In genomic region chr5:7177589-7177988, GRCm38 (mm10) we compare ENCODE assay signal across 28 mouse cellular contexts.
A peak's percentile ranks its signal among the peaks of the same experiment; 100 is the strongest.
DNase-seq lines count a peak whose midpoint lies in the region; ATAC-seq lines count a peak whose summit lies in the region.
"Had no signal": no experiment of that assay in that cellular context is flagged by ENCODE, and none has a peak within 500 bp of the region (broad histone marks: within the 10 kb centered on the region; RNA-seq: fewer than 3 reads in every experiment).

No protein-coding gene starts in this region.

- H3K36me3 ChIP-seq in heart, embryonic 11.5 days (ENCODE audit: control insufficient read depth, insufficient read depth, low read length) = no peaks in the 10 kb centered on the region
- H3K36me3 ChIP-seq in midbrain, embryonic 11.5 days (ENCODE audit: control insufficient read depth, insufficient read depth, low read length) = no peaks in the 10 kb centered on the region
- H3K36me3 ChIP-seq: embryonic facial prominence, embryonic 10.5 days; embryonic facial prominence, embryonic 13.5 days; forebrain, embryonic 12.5 days; forebrain, embryonic 15.5 days; heart, embryonic 12.5 days; heart, embryonic 15.5 days; hindbrain, embryonic 12.5 days; hindbrain, embryonic 15.5 days had no signal

- H3K27me3 ChIP-seq in heart, embryonic 11.5 days (ENCODE audit: control insufficient read depth, insufficient read depth, low read length) = no peaks in the 10 kb centered on the region
- H3K27me3 ChIP-seq in midbrain, embryonic 11.5 days (ENCODE audit: control insufficient read depth, insufficient read depth, low read length) = no peaks in the 10 kb centered on the region
- H3K27me3 ChIP-seq: CH12.LX; embryonic facial prominence, embryonic 13.5 days; forebrain, embryonic 12.5 days; forebrain, embryonic 15.5 days; heart, embryonic 12.5 days; heart, embryonic 15.5 days; hindbrain, embryonic 12.5 days; hindbrain, embryonic 15.5 days had no signal

- no peak overlapping the region for H3K9ac ChIP-seq in heart, embryonic 11.5 days (ENCODE audit: low read depth, low read length)
- no peak overlapping the region for H3K9ac ChIP-seq in midbrain, embryonic 11.5 days (ENCODE audit: low read length)
- H3K9ac ChIP-seq: embryonic facial prominence, embryonic 13.5 days; forebrain, embryonic 12.5 days; forebrain, embryonic 15.5 days; heart, embryonic 12.5 days; heart, embryonic 15.5 days; hindbrain, embryonic 12.5 days; hindbrain, embryonic 15.5 days had no signal

- no peak overlapping the region for H3K4me2 ChIP-seq in heart, embryonic 11.5 days
- H3K4me2 ChIP-seq in midbrain, embryonic 11.5 days = no peak overlapping the region
- H3K4me2 ChIP-seq: embryonic facial prominence, embryonic 13.5 days; forebrain, embryonic 12.5 days; forebrain, embryonic 15.5 days; heart, embryonic 12.5 days; heart, embryonic 15.5 days; hindbrain, embryonic 12.5 days; hindbrain, embryonic 15.5 days had no signal

- ATAC-seq in common myeloid progenitor, adult 5-6 weeks (replicated peaks; ENCODE audit: low read depth, poor library complexity, severe bottlenecking) = peak; percentile 68; the same call in 1 of the 2 replicates
- peak; percentile 65; the same call in 1 of the 2 replicates for ATAC-seq in granulocyte monocyte progenitor cell, adult 5-6 weeks (replicated peaks; ENCODE audit: poor library complexity, severe bottlenecking)
- peak; percentile 73 for ATAC-seq in megakaryocyte progenitor cell, adult 5-6 weeks (replicated peaks; ENCODE audit: poor library complexity)
- no peak for ATAC-seq in heart, embryonic 11.5 days (replicated peaks; ENCODE audit: insufficient number of reproducible peaks, low FRiP score, low TSS enrichment)
- no peak for ATAC-seq in midbrain, embryonic 11.5 days (ENCODE audit: low FRiP score)
- ATAC-seq: forebrain, embryonic 15.5 days; intestine, postnatal 0 days had no signal

- DNase-seq in thymus, postnatal 25 days = no peak
- no peak for DNase-seq in midbrain, embryonic 11.5 days (ENCODE audit: low spot score, missing footprints)
- DNase-seq: adrenal gland, adult 2 months; adrenal gland, postnatal 14 days; B cell, adult 2 months; cerebellum, adult 11 months; cerebellum, adult 2 months; cerebellum, adult 9-11 months; cerebellum, postnatal 25 days; embryo, embryonic 11 days; gastrocnemius, postnatal 25 days; heart, adult 2 months; heart, postnatal 10 days; heart, postnatal 36 days had no signal

- WGBS in heart, embryonic 11.5 days (ENCODE audit: insufficient replicate concordance) = 91% methylated on average over 9 of the region's 9 CpGs
- WGBS in midbrain, embryonic 11.5 days = 90% methylated on average over 9 of the region's 9 CpGs

- H3K4me3 ChIP-seq in heart, embryonic 11.5 days (ENCODE audit: low read depth, low read length) = no peak overlapping the region
- no peak overlapping the region for H3K4me3 ChIP-seq in midbrain, embryonic 11.5 days (ENCODE audit: low read depth, low read length)
- H3K4me3 ChIP-seq: embryonic facial prominence, embryonic 10.5 days; embryonic facial prominence, embryonic 13.5 days; forebrain, embryonic 12.5 days; forebrain, embryonic 15.5 days; heart, adult 2 months; heart, embryonic 12.5 days; heart, embryonic 15.5 days; hindbrain, embryonic 12.5 days; hindbrain, embryonic 15.5 days had no signal

- no peaks in the 10 kb centered on the region for H3K9me3 ChIP-seq in heart, embryonic 11.5 days (replicated peaks; ENCODE audit: control insufficient read depth, low read length)
- H3K9me3 ChIP-seq in midbrain, embryonic 11.5 days (ENCODE audit: control insufficient read depth, low read length) = no peaks in the 10 kb centered on the region
- H3K9me3 ChIP-seq: embryonic facial prominence, embryonic 13.5 days; forebrain, embryonic 12.5 days; forebrain, embryonic 15.5 days; heart, embryonic 15.5 days; hindbrain, embryonic 12.5 days; hindbrain, embryonic 15.5 days had no signal

- H3K4me1 ChIP-seq in heart, embryonic 11.5 days (ENCODE audit: control insufficient read depth, insufficient read depth, low read length) = no peaks in the 10 kb centered on the region
- no peaks in the 10 kb centered on the region for H3K4me1 ChIP-seq in midbrain, embryonic 11.5 days (ENCODE audit: control insufficient read depth, insufficient read depth, low read length)
- H3K4me1 ChIP-seq: embryonic facial prominence, embryonic 10.5 days; embryonic facial prominence, embryonic 13.5 days; forebrain, embryonic 12.5 days; forebrain, embryonic 15.5 days; heart, embryonic 12.5 days; heart, embryonic 15.5 days; hindbrain, embryonic 12.5 days; hindbrain, embryonic 15.5 days had no signal

- no peak overlapping the region for H3K27ac ChIP-seq in heart, embryonic 11.5 days (ENCODE audit: low read depth, low read length)
- H3K27ac ChIP-seq in midbrain, embryonic 11.5 days (ENCODE audit: low read depth, low read length) = no peak overlapping the region
- H3K27ac ChIP-seq: embryonic facial prominence, embryonic 10.5 days; embryonic facial prominence, embryonic 13.5 days; forebrain, embryonic 12.5 days; forebrain, embryonic 15.5 days; heart, adult 2 months; heart, embryonic 15.5 days; hindbrain, embryonic 12.5 days; hindbrain, embryonic 15.5 days had no signal

Comparison
In these comparisons a context has a peak if more than half of its experiments do, and no peak if none do; other contexts are left out.
1. ATAC-seq: peak in common myeloid progenitor, adult 5-6 weeks (single experiment), granulocyte monocyte progenitor cell, adult 5-6 weeks (single experiment) and megakaryocyte progenitor cell, adult 5-6 weeks (single experiment); none in heart, embryonic 11.5 days (single experiment) and midbrain, embryonic 11.5 days (single experiment).